Mouse (Mus musculus): Measurements from ENCODE around the gene Arsj.

Gene Arsj

DNA sequence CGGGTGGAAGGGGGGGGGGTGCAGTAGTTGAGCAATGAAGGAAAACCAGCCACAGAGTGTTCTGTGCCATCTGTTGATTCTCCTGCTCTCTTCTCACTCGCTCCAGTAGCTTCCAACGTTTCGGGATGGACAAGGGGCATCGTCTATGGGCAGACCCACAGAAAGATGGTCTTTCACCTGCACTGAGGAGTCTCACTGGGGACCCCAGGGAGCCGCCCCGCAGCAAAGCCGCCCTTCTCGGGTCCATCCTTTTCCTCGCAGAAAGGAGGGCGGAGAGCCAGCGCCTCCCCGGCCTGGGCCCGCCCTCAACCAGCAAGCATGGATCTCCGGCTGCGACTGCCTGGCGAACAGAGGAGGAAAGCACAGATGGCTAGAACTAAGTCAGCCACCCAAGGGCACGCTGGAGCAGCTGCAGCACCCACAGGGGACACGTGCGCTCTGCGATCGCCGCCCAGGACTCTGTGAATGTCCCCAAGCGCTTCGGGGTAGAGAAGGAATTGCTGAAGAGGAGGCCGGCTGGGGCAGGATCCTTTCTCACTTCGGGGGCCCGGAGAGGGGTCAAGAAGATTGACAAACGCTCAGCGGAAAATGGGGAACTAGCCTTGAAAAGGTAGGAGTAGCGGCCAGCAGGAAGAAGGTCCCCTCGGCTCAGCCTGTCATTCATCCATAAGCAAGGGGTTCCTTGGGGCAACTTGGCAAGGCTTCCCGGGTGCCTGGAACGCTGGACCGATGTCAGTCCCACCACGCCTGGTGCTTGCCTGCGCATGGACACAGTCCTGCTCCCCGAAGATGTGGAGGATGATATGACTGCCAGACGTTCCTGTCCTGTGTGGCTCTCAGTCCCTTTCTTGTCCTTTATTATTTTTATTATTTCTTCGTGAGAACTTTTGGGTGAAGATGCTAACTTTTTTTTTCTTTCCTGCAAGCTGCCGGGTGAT is at the start of gene Arsj:
Gene Arsj, plus strand, starts transcription at position 117 of the 938 bp plus-strand sequence.
- DNase-seq (ENCODE audit: low read depth, low spot score), result peak; percentile 67

DNA sequence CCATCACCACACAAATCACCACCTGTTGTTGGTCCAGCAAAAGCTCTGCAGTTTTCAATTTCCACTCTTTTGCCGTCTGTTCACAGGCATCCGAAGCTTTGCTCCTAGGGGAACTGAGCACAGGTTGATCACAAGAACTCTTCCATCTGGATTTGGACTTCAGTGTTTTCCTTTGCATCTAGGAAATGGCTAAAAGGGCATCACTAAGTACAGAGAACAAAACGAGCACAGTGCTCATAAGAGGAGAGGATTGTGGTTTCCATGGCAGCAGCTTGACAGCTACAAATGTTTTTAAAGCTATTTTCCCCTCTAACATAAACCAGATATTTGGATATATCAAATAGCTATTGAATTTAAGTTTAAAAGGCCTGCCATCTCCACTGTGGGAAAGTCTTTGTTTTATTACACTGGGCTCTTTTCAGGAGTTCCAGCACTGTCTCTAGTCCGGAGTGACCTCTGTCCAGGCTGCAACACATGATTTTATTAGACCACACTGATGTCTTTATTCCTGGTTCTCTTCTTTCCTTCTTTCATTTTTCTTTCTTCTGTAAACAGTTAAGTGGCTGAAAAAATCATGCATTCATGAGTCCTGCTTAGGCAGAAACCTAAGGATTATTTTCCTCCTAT is 38.5 kb upstream of the Arsj start:
- DNase-seq (ENCODE audit: low read depth, low spot score), result no peak

DNA sequence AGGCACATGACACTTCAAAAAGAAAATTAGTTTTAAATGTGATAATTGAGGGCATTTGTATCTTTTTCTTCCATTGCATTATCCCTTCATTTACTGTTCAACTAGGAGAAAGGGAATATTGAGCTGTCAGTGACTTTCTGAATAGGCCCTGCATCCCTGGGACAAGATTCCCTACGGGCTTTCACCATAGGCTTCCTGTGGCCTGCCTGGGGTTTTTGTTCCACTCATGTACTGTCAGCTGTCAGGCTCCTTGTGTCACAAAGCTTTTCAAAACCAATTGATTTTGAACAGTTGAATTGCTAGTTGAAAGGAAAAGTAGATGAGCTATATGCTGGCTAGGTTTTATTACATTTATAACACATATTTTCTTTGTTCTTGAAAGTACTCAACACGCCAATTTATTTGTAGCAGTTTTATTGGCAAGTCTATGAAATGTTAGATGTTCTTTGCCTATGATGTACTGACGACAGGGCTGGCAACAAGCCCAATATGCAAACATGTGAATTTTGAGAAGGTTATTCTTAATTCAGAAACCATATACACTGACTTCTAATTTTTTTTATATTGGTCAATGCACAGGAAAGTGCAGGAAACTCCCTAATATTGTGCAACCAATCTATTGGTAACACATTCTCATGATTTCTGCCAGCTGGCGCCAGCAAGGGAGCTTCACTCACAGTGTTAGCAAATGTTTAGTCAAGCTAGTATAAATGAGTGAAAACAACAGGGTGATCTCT is 37.4 kb upstream of the Arsj start:
- peak; percentile 67 for DNase-seq (ENCODE audit: low read depth, low spot score)

DNA sequence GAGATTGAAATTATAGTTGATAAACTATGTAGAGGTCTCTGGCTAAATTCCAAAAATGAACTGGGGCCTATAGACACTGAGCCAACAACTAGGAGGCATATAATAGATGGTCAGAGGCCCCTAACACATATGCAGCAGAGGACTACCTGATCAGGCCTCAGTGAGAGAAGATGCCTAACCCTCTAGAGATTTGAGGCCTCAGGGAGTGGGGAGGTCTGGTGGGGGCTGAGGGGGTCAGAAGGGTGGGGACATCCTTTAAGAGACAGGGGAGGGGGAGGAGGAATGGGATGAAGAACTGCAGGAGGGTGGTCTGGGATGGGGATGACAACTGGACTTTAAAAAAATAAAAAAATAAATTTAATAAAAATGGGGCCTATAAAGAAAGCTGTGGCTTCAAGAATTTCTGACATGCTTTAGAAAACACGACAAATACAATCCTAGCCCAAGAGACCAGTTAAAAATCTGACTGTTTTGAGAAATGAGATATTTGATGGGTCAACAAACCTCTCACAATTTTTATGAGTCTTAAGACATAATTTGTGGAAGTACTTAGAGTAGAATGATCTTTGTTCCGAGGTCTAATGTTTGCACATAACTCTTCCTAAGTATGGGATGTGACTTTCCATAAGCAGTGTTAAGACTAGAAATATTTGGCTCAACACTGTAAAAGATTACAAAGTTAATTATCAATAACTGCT is 36.7 kb upstream of the Arsj start:
- DNase-seq (ENCODE audit: low read depth, low spot score), result no peak

DNA sequence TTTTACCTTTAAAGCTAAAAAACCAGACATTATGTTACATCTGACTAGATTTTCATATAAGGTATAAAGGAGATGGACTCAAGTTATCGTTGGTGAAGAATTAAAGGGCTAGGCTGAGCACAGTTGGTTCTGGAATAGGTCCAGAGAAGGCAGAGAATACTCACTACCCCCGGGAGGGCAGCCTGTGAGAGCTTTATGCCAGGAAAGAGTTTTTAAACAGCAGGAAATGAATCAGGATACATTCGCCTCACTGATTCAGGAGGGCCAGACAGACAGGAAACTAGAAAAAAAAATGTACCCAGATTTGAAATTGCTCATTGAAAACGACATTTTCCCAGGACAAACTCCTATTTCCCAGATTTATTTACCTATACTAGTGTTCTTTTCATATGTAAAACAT is 28.2 kb upstream of the Arsj start:
- peak; percentile 56 for DNase-seq (ENCODE audit: low read depth, low spot score)

DNA sequence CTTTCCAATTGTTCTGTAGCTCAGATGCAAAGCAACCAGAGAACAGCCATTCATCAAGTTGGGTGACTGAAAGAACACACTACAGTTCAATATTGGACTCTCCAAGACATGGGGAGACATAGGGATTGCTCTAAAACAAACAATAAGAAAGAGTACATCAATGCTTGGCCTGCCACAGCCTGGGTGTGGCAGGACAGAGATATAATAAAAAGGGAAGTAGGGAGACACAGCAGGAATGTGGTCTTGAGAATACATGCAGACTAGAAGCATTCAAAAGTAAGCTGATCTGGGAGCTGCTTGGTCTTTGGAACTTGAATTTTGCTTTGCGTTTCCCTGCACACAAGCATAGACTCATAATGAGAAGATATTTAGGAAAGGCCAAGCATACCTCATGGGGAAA is 18.7 kb upstream of the Arsj start:
- DNase-seq (ENCODE audit: low read depth, low spot score), result no peak

DNA sequence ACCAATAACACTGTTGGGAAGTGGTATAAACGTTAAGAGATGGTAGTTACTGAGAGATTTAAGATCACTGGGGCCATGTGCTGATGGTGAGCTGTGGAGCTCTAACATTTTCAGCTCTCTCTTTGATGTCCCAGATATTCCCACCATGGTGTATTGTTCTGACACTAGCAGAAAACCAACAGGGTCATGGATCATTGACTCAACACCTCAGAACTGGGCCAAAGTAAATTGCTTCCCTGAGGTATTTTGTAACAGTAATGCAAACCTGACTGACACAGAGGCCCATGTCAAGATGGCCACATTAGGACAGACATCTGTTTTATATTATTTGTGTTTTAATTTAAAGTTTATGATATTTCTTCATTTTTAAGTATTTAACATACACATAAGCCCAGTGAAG is 3.7 kb upstream of the Arsj start:
- DNase-seq (ENCODE audit: low read depth, low spot score), result peak; percentile 48

- no peak for DNase-seq (ENCODE audit: low read depth, low spot score)
Measured at GRCm38 (mm10) chr3:126362392-126362791, 1.1 kb upstream of the Arsj start.

DNA sequence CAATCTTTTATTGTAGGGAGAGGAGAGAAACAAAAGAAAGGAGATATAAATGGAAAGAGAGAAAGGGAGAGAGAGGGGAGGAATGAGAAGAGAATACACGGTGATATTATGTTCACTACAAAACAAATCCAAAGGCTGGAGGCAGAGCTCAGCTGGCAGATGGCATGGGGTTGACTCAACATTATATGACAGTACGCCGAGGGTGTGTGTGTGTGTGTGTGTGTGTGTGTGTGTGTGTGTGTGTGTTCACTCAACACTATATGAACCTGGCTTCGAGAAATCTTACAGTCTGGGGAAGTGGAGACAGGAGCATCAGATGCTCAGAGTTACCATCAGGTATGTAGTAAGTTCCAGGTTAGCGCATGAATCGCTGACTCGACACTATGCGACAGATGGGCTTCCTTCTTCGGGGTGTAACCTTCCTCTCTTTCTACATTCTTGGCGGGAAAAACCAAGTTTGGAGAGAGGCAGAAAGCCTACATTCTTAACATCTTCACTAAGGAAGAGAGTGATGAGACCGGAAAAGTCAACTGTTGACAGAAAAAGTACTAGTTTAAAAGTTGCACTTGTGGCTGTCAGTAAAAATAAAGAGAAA is 456 bp upstream of the Arsj start:
- DNase-seq (ENCODE audit: low read depth, low spot score), result peak; percentile 14

GRCm38 (mm10) chr3:126364555-126364954 is 1.1 kb downstream of the Arsj start:
- DNase-seq (ENCODE audit: low read depth, low spot score), result peak; percentile 23

DNA sequence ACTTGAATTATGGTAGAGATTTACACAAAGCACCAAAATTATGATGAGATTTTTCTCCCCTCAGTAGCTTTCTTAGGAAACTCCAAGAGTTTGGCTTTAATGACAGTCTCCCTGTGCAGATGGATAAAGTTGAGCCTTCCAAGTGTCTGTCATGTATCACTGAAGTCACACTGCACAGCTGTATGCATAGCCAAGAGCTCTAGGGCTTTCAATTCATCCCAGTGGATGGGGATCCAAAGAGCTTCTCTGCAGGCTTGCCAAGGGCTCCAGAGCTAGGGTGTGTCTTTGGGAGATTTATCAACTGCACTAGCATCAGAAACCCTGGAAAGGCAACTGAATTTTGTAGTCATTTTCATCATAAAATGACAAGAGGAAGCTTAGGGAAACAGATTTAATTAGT is 7.1 kb downstream of the Arsj start:
- no peak for DNase-seq (ENCODE audit: low read depth, low spot score)

GRCm38 (mm10) chr3:126372815-126373545 is 9.5 kb downstream of the Arsj start:
- no peak for DNase-seq (ENCODE audit: low read depth, low spot score)

GRCm38 (mm10) chr3:126373721-126374120 is 10.2 kb downstream of the Arsj start:
- no peak for DNase-seq (ENCODE audit: low read depth, low spot score)

DNA sequence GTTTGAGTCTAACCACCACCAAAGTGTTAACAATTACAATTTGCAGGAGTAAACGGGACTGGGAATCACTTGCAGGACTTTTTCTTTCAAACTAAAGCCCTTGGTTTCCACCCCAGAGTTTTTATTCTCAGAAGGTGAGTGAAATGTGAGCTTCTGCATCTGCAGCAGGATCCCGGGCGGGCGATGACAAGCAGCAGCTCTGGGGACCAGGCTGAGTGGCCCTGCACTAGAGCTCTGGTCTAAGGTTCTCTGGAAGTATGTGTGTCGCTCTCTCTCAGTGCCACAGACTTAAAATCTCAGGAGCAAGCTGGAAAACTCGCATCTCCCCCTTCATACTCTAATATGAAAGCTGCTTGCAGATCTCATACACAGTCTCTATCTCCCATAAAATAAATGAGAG is 15.8 kb downstream of the Arsj start:
- DNase-seq (ENCODE audit: low read depth, low spot score), result no peak

- no peak for DNase-seq (ENCODE audit: low read depth, low spot score)
Measured at GRCm38 (mm10) chr3:126379702-126380101, 16.2 kb downstream of the Arsj start.

DNA sequence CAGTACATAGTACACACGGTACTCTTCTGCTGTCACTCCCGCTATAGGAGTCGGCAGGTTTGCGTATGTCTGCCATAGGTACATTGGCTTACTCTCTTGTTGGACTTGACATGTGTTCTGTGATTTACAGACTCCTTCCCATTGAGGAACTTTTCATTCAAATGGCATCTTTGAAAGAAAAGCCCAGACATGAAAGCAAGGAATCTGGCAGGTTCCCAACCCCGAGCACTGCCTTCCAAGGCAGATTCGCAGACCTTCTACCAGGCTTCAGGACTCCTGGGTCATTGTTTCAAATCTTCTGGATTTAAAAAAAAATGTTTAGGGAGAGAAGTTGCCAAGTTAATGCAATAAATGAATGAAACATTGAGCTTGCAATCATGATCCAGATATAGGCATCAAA is 19.8 kb downstream of the Arsj start:
- DNase-seq (ENCODE audit: low read depth, low spot score), result no peak

GRCm38 (mm10) chr3:126384657-126385438 is 21.4 kb downstream of the Arsj start:
- peak; percentile 96 for DNase-seq (ENCODE audit: low read depth, low spot score)

- DNase-seq (ENCODE audit: low read depth, low spot score), result no peak
Measured at GRCm38 (mm10) chr3:126397451-126397850, 34.0 kb downstream of the Arsj start.

GRCm38 (mm10) chr3:126397985-126398630 is 34.6 kb downstream of the Arsj start:
- DNase-seq (ENCODE audit: low read depth, low spot score), result no peak

Measured in 3T3-L1 (cell line).